Mouse (Mus musculus): ENCODE measurements around the gene Tcaim. TPM values are rescaled to one million over a fixed set of nuclear protein-coding genes. Genes with fewer than 3 reads are reported as not detected.
"Not testable (repeated sequence)": the region's sequence is repeated elsewhere in the genome, so short reads cannot be mapped to it uniquely, and the experiment has no call there.

Gene Tcaim
- polyA plus RNA-seq, 1 experiment from 2014 or later = 6.3 TPM

DNA sequence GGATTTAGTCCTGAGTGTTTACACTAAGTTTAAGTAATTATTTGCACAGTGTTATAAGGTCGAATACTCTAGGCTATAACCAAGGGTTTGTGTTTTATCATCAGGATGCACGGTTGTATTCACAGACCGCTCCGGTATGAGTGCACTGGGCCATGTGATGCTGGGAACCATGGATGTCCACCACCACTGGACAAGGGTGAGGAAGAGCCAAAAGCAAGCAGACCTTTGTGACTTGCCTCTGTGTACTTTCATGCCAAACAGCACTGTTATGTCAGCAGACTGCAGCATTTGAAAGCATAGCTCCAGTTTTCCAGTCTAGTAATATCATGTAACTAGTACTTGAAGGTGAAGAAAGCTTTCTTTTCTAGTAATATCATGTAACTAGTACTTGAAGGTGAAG, 21.4 kb downstream of the Tcaim start:
- no peaks in the 10 kb centered on the region for H3K9me3 ChIP-seq (replicated peaks)
- no peak overlapping the region for H3K27ac ChIP-seq
- H3K4me2 ChIP-seq = no peak overlapping the region
- WGBS = 92% methylated on average over 4 of the region's 4 CpGs
- no peaks in the 10 kb centered on the region for H3K4me1 ChIP-seq
- no peak overlapping the region for H3K4me3 ChIP-seq (replicated peaks)
- no peak overlapping the region for H3K9ac ChIP-seq
- H3K36me3 ChIP-seq = peaks cover 45% of the 10 kb centered on the region
- no peak for ATAC-seq (replicated peaks; ENCODE audit: low FRiP score)
- no peaks in the 10 kb centered on the region for H3K27me3 ChIP-seq

DNA sequence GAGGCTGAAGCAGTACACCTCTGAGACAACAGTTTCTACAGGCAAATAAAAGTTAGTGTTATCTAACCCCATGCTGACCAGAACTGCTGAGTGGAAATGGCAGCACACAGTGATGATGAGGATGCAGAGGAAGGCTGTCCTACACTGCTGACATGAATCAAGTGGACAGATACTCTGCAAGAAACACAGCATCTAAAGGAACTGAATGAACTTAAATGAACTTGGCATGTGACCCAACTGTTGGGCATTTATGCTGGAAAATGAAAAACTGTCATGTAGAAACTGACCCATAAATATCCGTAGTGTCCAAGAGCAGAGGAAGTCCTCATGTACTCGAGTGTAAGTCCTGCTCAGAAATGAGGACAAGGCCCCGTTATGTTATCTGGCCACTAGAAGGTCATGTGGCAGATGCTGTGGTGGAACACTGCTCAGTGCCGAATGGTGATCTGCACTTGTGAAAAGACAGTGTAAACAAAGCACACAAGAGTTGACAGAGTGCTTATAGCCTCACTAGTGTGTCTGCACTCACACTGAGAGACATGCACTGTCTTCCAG, 24.6 kb downstream of the Tcaim start:
- Histone ChIP-seq H3K27me3 (no peaks in the 10 kb centered on the region), H3K9ac (no peak overlapping the region), H3K27ac (no peak overlapping the region), H3K9me3 (replicated peaks) (no peaks in the 10 kb centered on the region), H3K4me1 (no peaks in the 10 kb centered on the region), H3K4me3 (replicated peaks) (no peak overlapping the region), H3K4me2 (no peak overlapping the region), H3K36me3 (peaks cover 34% of the 10 kb centered on the region)
- 80% methylated on average over 4 of the region's 4 CpGs for WGBS
- no peak for ATAC-seq (replicated peaks; ENCODE audit: low FRiP score)

DNA sequence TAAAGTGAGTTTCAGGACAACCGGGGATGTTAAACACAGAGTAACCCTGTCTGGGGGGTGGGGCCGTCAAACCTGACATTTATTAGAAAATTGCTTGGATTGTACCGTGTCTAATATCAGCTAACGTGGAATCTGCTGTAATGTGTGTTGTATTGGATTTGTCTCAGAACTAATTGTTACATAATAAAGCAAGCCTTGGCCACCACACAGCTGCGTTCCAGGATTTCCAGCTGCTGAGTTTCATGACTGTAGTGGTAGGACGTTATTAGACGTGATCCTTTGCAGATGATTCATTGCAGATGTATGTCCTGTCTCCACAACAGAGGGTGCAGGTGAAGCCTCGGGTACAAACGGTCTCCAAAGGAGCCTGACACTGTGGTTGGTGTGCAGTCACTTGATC, 30.8 kb downstream of the Tcaim start:
- no peak overlapping the region for H3K27ac ChIP-seq
- 73% methylated on average over 9 of the region's 9 CpGs for WGBS
- no peak for ATAC-seq (replicated peaks; ENCODE audit: low FRiP score)

DNA sequence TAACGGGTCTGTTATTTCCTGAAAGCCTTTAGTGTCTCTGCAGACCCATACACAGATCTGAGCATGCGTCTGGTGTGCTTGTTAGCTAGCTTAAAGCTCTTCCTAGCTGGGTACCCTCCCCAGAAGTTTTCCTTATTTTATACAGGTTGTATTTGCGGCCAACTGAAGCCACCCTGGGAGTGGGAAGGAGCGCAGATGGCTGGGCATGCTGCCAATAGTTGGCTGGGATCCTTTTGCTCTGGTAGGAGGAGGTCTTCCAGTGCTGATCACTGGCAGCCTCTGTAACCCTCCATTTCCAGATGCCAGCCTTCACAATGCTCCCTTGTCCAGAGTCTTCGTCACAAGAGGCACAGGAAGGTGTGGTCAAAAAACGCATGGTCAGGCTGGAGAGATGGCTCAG, 31.5 kb downstream of the Tcaim start:
- H3K27ac ChIP-seq = 0 out of 2 replicates have a peak overlapping the region, but pooled peaks have one; percentile 1
- H3K4me3 ChIP-seq (replicated peaks) = no peak overlapping the region
- no peaks in the 10 kb centered on the region for H3K36me3 ChIP-seq
- H3K27me3 ChIP-seq = no peaks in the 10 kb centered on the region
- no peak; the same call in 1 of the 2 replicates for ATAC-seq (replicated peaks; ENCODE audit: low FRiP score)
- no peak overlapping the region for H3K9ac ChIP-seq
- H3K4me1 ChIP-seq = 0 out of 2 replicates have a peak, but pooled peaks cover 3% of the 10 kb centered on the region
- no peak overlapping the region for H3K4me2 ChIP-seq
- no peaks in the 10 kb centered on the region for H3K9me3 ChIP-seq (replicated peaks)
- 49% methylated on average over 6 of the region's 6 CpGs for WGBS

More for the DNA sequence above, 30.8 kb downstream of the Tcaim start:
- Histone ChIP-seq H3K9me3 (replicated peaks) (no peaks in the 10 kb centered on the region), H3K4me3 (replicated peaks) (no peak overlapping the region), H3K27me3 (no peaks in the 10 kb centered on the region), H3K4me2 (no peak overlapping the region), H3K9ac (no peak overlapping the region), H3K36me3 (no peaks in the 10 kb centered on the region), H3K4me1 (0 out of 2 replicates have a peak, but pooled peaks cover 3% of the 10 kb centered on the region)

DNA sequence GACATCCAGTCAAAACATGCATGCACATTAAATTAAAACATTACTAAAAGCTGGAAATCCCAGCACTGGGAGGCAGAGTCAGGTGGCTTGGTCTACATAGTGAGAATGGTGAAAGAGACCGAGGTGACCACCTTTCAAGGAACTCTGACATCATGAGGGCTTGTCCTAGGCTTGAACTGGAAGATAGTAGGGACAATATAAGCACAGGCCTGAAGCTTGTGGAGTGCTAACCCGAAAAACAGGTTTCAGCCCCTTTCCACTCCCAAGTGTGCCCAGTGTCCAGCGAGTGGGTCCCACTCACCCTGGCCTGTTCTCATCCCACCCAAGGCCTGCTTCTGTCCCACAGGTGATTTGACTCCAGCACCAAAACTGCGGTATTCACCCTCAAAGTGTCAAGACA, 31.9 kb downstream of the Tcaim start:
- WGBS = 76% methylated on average over 4 of the region's 4 CpGs
- no peaks in the 10 kb centered on the region for H3K27me3 ChIP-seq
- no peak overlapping the region for H3K4me3 ChIP-seq (replicated peaks)
- H3K4me1 ChIP-seq = 0 out of 2 replicates have a peak, but pooled peaks cover 3% of the 10 kb centered on the region
- H3K27ac ChIP-seq = 0 out of 2 replicates have a peak overlapping the region, but pooled peaks have one; percentile 1
- no peak overlapping the region for H3K4me2 ChIP-seq
- ATAC-seq (replicated peaks; ENCODE audit: low FRiP score) = no peak
- no peak overlapping the region for H3K9ac ChIP-seq
- H3K36me3 ChIP-seq = no peaks in the 10 kb centered on the region
- H3K9me3 ChIP-seq (replicated peaks) = no peaks in the 10 kb centered on the region

DNA sequence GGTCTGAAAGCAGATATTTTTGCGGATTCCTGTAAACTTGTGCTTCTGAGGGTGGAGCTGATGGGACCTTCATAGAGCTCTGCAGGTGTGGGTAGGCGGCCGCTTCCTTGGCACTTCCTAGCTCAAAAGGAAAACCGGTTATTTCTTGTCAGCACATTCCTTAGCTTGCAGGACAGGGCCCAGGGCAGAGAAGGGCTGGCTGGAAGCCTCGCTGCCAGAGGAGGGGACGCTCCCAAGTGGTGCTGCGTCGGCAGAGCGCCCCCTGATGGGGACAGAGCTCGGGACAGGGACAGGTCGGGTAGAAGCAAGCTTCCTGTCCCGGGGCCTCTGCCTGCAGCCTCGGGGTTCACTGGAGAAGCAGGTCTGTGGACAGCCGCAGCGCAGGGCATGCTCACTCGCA, 32.3 kb downstream of the Tcaim start:
- H3K9me3 ChIP-seq (replicated peaks) = no peaks in the 10 kb centered on the region
- H3K4me3 ChIP-seq (replicated peaks) = no peak overlapping the region
- 0 out of 2 replicates have a peak, but pooled peaks cover 3% of the 10 kb centered on the region for H3K4me1 ChIP-seq
- H3K27me3 ChIP-seq = no peaks in the 10 kb centered on the region
- no peaks in the 10 kb centered on the region for H3K36me3 ChIP-seq
- no peak overlapping the region for H3K27ac ChIP-seq
- no peak overlapping the region for H3K4me2 ChIP-seq
- no peak overlapping the region for H3K9ac ChIP-seq
- WGBS = 27% methylated on average over 16 of the region's 16 CpGs
- peak; percentile 54; the same call in 1 of the 2 replicates for ATAC-seq (replicated peaks; ENCODE audit: low FRiP score)

DNA sequence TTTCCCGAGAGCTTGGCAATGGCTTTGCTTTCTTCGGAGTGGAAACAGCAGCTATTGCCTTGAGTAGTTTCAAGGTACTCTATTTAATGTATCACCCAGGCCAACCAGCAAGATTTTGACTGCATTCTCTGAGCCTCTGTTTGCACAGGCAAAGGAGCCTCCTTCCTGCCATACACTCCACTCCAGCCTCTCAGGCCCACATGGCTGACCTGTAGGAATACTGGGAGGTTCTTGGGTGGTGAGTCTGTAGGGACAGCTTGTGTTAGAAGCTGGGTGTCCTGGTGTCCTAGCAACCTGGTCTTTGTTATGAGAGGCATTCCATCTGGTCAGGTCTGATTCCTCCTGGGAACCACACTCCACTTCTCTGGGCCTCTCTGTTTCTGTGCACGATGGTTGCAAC, 38.4 kb downstream of the Tcaim start, which contains the start of gene Gm35549:
Gene Gm35549 (minus strand): TSS at position 276 of the 400 bp plus-strand sequence.
- Histone ChIP-seq H3K27me3 (no peaks in the 10 kb centered on the region), H3K9me3 (replicated peaks) (no peaks in the 10 kb centered on the region; the same call in 1 of the 2 replicates), H3K4me1 (no peaks in the 10 kb centered on the region), H3K27ac (no peak within 1 kb of the TSS), H3K4me2 (no peak within 1 kb of the TSS), H3K9ac (no peak within 1 kb of the TSS), H3K36me3 (peaks cover 6% of the 10 kb centered on the region), H3K4me3 (replicated peaks) (no peak within 1 kb of the TSS)
- 80% methylated on average over 3 of the region's 3 CpGs for WGBS
- no peak for ATAC-seq (replicated peaks; ENCODE audit: low FRiP score)

DNA sequence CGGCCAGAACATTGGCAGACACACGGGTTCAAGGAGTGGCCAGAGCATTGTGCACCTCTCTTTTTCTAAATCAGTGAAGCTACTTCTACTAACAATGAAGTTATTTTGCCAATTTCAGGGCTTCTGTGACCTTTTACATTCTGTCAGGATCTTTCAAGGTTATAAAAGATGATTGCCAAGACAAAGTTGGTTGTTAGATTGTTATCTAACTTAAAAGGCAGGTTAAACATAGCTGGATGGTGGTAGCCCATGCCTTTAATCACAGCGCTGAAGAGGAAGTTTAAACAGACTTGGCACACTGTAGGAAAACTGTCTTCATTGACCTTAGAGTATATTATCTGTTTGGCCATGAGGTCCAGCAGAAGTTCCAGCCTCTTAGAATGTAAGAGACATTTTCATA, 40.3 kb downstream of the Tcaim start:
- no peak overlapping the region for H3K27ac ChIP-seq
- no peak overlapping the region for H3K9ac ChIP-seq
- whole genome bisulfite sequencing = 81% methylated on average over 3 of the region's 3 CpGs
- no peaks in the 10 kb centered on the region; the same call in 1 of the 2 replicates for H3K9me3 ChIP-seq (replicated peaks)
- no peaks in the 10 kb centered on the region for H3K27me3 ChIP-seq
- H3K4me3 ChIP-seq (replicated peaks) = no peak overlapping the region
- ATAC-seq (replicated peaks; ENCODE audit: low FRiP score) = no peak
- H3K4me1 ChIP-seq = no peaks in the 10 kb centered on the region
- peaks cover 24% of the 10 kb centered on the region for H3K36me3 ChIP-seq
- H3K4me2 ChIP-seq = no peak overlapping the region

DNA sequence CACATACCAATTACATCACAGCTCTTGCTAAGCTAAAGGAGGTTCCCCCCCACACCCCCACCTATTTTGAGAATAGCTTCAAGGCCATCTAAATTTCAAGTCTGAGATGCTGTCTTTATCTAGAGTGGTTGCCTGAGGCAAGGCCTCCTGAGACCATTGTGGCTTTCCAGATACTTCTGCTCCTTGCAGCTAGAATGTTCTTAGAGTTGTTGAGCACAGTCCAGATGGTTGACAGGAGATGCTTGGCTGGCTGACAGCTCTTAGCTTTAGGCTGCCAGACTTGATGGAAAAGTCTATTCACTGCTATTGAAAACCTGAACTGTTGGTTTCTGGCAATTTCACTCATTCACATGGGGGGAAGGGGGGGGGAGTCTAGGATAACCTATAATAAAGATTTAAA, 40.8 kb downstream of the Tcaim start:
- H3K27ac ChIP-seq = no peak overlapping the region
- no peak overlapping the region for H3K9ac ChIP-seq
- no peaks in the 10 kb centered on the region for H3K4me1 ChIP-seq
- no peaks in the 10 kb centered on the region; the same call in 1 of the 2 replicates for H3K9me3 ChIP-seq (replicated peaks)
- H3K4me3 ChIP-seq (replicated peaks) = no peak overlapping the region
- peaks cover 29% of the 10 kb centered on the region for H3K36me3 ChIP-seq
- no peak overlapping the region for H3K4me2 ChIP-seq
- no peak for ATAC-seq (replicated peaks; ENCODE audit: low FRiP score)
- H3K27me3 ChIP-seq = no peaks in the 10 kb centered on the region

DNA sequence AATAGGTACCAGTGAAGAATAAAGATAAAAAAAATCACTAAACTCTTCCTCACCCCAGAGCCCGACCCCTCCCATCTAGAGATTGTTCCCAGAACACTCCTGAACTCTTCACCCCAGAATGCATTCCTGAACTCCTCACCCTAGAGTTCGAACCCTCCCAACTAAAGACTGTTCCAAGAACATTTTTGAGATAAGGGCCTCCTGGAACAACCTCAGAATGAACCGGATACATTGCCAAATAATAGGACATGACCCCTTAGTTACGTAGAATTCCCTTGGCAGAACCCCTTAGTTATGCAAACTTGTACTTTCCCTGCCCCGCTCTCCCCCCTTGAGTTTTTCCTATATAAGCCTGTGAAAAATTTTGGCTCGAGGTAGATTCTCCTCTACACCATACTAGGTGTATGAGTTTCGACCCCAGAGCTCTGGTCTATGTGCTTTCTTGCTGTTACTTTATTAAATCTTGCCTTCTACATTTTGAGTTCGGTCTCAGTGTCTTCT, 42.5 kb downstream of the Tcaim start:
- H3K4me2 ChIP-seq; H3K27ac ChIP-seq; H3K4me3 ChIP-seq (replicated peaks); H3K4me1 ChIP-seq; H3K9me3 ChIP-seq (replicated peaks); ATAC-seq (replicated peaks; ENCODE audit: low FRiP score); H3K27me3 ChIP-seq; H3K9ac ChIP-seq: not testable (repeated sequence)
- peaks cover 46% of the 10 kb centered on the region for H3K36me3 ChIP-seq
- WGBS = 80% methylated on average over 8 of the region's 8 CpGs

DNA sequence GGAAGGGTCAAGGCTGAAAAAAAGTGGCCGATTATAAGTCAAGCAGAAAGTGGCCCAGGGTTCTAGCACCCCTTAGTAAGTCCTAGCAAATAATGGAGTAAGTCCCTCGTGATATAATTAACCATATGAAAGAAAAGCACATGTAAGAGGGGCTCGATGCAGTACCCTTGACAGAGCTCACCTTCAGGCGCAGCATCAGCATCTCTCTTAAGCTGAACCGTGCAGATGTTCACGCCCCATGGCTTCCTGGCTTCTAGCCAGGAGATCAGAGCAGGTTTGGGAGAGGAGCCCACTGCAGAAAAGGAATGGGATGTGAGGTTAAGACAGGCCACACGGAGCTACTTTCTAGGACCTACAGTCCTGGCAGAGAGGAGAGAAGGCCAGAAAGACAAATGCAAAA, 49.2 kb downstream of the Tcaim start:
- Histone ChIP-seq H3K4me1 (no peaks in the 10 kb centered on the region), H3K27ac (no peak overlapping the region), H3K27me3 (no peaks in the 10 kb centered on the region), H3K4me2 (no peak overlapping the region), H3K9ac (no peak overlapping the region), H3K4me3 (replicated peaks) (no peak overlapping the region), H3K36me3 (peaks cover 96% of the 10 kb centered on the region), H3K9me3 (replicated peaks) (peaks cover 29% of the 10 kb centered on the region)
- 94% methylated on average over 7 of the region's 7 CpGs for WGBS
- no peak for ATAC-seq (replicated peaks; ENCODE audit: low FRiP score)

DNA sequence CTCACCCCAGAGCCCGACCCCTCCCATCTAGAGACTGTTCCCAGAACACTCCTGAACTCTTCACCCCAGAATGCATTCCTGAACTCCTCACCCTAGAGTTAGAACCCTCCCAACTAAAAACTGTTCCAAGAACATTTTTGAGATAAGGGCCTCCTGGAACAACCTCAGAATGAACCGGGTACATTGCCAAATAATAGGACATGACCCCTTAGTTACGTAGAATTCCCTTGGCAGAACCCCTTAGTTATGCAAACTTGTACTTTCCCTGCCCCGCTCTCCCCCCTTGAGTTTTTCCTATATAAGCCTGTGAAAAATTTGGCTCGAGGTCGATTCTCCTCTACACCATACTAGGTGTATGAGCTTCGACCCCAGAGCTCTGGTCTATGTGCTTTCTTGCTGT, 49.8 kb downstream of the Tcaim start:
- WGBS = 84% methylated on average over 3 of the region's 7 CpGs
- ATAC-seq (replicated peaks; ENCODE audit: low FRiP score); H3K9ac ChIP-seq; H3K27me3 ChIP-seq; H3K27ac ChIP-seq; H3K4me2 ChIP-seq; H3K4me1 ChIP-seq; H3K4me3 ChIP-seq (replicated peaks): not testable (repeated sequence)
- Histone ChIP-seq H3K9me3 (replicated peaks) (peaks cover 35% of the 10 kb centered on the region), H3K36me3 (peaks cover 96% of the 10 kb centered on the region)

DNA sequence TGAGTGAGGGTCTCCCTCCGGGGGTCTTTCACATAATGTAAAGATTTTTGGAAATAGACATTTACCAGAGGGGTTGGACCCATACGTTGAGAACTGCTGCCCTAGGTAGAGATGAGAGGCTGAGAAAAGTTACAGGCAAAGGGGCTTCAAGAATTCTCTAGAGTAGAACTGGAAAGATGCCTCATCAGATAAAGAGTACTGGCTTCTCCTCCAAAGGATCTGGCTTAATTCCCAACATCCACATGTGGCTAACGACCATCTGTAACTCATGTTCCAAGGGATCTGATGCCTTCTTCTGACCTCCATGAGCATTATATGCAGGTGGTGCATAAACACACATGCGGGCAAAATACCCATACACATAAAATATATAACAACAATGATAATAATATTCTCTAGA, 50.3 kb downstream of the Tcaim start:
- Histone ChIP-seq H3K27ac (no peak overlapping the region), H3K4me2 (no peak overlapping the region), H3K9ac (no peak overlapping the region), H3K4me1 (no peaks in the 10 kb centered on the region), H3K4me3 (replicated peaks) (no peak overlapping the region), H3K9me3 (replicated peaks) (peaks cover 40% of the 10 kb centered on the region), H3K36me3 (peaks cover 96% of the 10 kb centered on the region), H3K27me3 (no peaks in the 10 kb centered on the region)
- 99% methylated on average over 4 of the region's 4 CpGs for WGBS
- no peak for ATAC-seq (replicated peaks; ENCODE audit: low FRiP score)
